Mouse (Mus musculus): ENCODE results near the gene Dnm3. TPM values are rescaled to one million over a fixed set of nuclear protein-coding genes. Genes with fewer than 3 reads are reported as not detected.

Dnm3 gene
- polyA plus RNA-seq, 2 experiments = 14.7 to 21.9 TPM

DNA sequence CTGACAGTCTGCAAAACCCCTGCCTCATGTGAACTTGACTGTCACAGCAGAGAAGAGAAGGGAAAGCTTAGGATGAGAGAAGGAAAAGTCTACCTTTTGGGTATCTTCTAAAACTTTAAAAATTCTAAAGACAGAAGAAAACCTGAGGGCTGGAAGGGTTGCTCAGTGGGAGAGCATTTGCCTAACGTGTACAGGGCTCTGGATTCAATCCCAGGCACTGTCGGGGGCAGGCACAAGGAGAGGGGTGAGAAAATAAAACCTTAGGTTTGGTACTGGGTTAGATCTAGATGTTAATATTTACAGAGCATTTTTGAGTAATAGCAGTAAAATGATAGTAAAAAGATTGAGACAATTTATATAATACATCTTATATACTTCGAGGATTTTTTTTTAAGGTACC is 353.4 kb downstream of the Dnm3 start:
- 55% methylated on average over 3 of the region's 3 CpGs for WGBS
- Histone ChIP-seq H3K27ac (replicated peaks; ENCODE audit: low read depth, low read length) (peak overlapping the region; percentile 21), H3K9me3 (ENCODE audit: control insufficient read depth, low read length) (no peaks in the 10 kb centered on the region), H3K4me1 (ENCODE audit: control insufficient read depth, insufficient read depth, low read length) (peaks cover 50% of the 10 kb centered on the region), H3K4me3 (replicated peaks; ENCODE audit: low read length) (no peak overlapping the region), H3K9ac (ENCODE audit: low read depth, low read length, severe bottlenecking) (no peak overlapping the region), H3K27me3 (ENCODE audit: control insufficient read depth, insufficient read depth, low read length) (no peaks in the 10 kb centered on the region), H3K4me2 (replicated peaks; ENCODE audit: low read depth, low read length, severe bottlenecking) (no peak overlapping the region), H3K36me3 (ENCODE audit: control insufficient read depth, insufficient read depth, low read length) (no peaks in the 10 kb centered on the region)
- ATAC-seq (ENCODE audit: low FRiP score, low read depth) = no peak
- DNase-seq (ENCODE audit: low spot score) = no peak
- TF ChIP-seq POLR2A (IDR thresholded peaks at IDR 0.05; ENCODE audit: borderline replicate concordance, extremely low read depth, insufficient read depth, insufficient read length) = no peak

DNA sequence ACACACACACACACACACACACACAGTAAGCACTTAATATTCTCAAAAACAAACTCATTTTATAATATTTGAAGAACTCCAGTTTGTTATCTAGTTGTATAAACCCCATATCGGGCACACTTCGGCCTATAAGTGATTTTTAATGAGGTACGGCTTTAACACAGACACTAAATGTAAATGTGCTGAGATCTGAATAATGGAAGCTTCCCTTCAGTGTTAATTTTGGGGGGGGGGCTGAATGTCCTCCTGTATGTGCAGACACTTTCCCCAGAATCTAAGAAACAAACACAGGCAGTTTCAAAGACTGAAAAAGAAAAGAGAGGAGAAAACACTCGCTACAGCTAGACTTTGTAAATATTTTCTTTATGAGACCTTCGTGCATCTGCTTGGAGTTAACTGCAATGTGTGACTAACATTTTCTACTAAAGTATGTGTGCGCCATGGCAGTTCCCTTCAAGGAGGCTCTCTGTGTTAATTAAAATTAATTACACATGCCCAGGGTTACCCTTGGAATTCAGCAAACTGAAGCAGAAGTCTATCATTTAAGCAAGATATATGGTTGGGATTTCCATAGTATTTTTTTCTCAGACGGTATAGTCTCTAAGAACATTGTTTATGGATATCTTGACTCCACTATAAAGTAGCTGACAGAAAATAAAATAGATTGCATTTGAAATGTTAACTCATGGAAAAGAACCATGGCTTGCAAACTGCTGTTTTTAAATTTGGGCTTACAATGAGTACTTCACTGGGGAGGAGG is 356.2 kb downstream of the Dnm3 start:
- H3K4me3 ChIP-seq (replicated peaks; ENCODE audit: low read length) = no peak overlapping the region
- H3K9me3 ChIP-seq (ENCODE audit: control insufficient read depth, low read length) = no peaks in the 10 kb centered on the region
- 27% methylated on average over 7 of the region's 7 CpGs for WGBS
- H3K27ac ChIP-seq (replicated peaks; ENCODE audit: low read depth, low read length) = peak overlapping the region; percentile 79
- no peak overlapping the region for H3K4me2 ChIP-seq (replicated peaks; ENCODE audit: low read depth, low read length, severe bottlenecking)
- H3K27me3 ChIP-seq (ENCODE audit: control insufficient read depth, insufficient read depth, low read length) = no peaks in the 10 kb centered on the region
- DNase-seq (ENCODE audit: low spot score) (peak; percentile 44), ATAC-seq (ENCODE audit: low FRiP score, low read depth) (peak; percentile 12; the same call in 1 of the 2 replicates)
- H3K36me3 ChIP-seq (ENCODE audit: control insufficient read depth, insufficient read depth, low read length) = no peaks in the 10 kb centered on the region
- H3K9ac ChIP-seq (ENCODE audit: low read depth, low read length, severe bottlenecking) = no peak overlapping the region
- peaks cover 33% of the 10 kb centered on the region for H3K4me1 ChIP-seq (ENCODE audit: control insufficient read depth, insufficient read depth, low read length)
- no peak for TF ChIP-seq POLR2A (IDR thresholded peaks at IDR 0.05; ENCODE audit: borderline replicate concordance, extremely low read depth, insufficient read depth, insufficient read length)

DNA sequence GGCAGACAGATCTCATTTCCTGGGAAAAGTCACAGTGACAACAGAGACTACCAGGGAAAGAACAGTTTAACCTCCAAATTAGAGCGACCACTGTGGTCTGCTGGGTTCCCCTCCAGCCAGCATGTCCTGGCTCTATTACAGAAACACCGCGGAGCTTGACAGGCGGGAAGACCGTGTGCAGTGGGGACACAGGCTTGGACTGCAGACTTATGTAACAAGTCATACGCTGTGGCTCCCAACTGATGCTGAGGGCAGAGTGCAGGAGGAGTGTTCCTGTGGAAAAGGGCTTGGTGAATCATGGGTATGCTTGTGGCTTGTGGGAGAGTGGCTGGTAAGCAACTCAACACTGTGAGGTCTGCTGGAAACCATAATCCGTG is 368.4 kb downstream of the Dnm3 start:
- 58% methylated on average over 7 of the region's 7 CpGs for WGBS
- H3K9me3 ChIP-seq (ENCODE audit: control insufficient read depth, low read length) = no peaks in the 10 kb centered on the region
- no peaks in the 10 kb centered on the region for H3K27me3 ChIP-seq (ENCODE audit: control insufficient read depth, insufficient read depth, low read length)
- H3K27ac ChIP-seq (replicated peaks; ENCODE audit: low read depth, low read length) = peak overlapping the region; percentile 63
- no peak overlapping the region for H3K4me2 ChIP-seq (replicated peaks; ENCODE audit: low read depth, low read length, severe bottlenecking)
- peak; percentile 38; the same call in 1 of the 2 replicates for ATAC-seq (ENCODE audit: low FRiP score, low read depth)
- no peak for DNase-seq (ENCODE audit: low spot score)
- no peaks in the 10 kb centered on the region for H3K36me3 ChIP-seq (ENCODE audit: control insufficient read depth, insufficient read depth, low read length)
- TF ChIP-seq POLR2A (IDR thresholded peaks at IDR 0.05; ENCODE audit: borderline replicate concordance, extremely low read depth, insufficient read depth, insufficient read length) = no peak
- no peak overlapping the region for H3K9ac ChIP-seq (ENCODE audit: low read depth, low read length, severe bottlenecking)
- H3K4me3 ChIP-seq (replicated peaks; ENCODE audit: low read length) = no peak overlapping the region
- peaks cover 14% of the 10 kb centered on the region for H3K4me1 ChIP-seq (ENCODE audit: control insufficient read depth, insufficient read depth, low read length)

DNA sequence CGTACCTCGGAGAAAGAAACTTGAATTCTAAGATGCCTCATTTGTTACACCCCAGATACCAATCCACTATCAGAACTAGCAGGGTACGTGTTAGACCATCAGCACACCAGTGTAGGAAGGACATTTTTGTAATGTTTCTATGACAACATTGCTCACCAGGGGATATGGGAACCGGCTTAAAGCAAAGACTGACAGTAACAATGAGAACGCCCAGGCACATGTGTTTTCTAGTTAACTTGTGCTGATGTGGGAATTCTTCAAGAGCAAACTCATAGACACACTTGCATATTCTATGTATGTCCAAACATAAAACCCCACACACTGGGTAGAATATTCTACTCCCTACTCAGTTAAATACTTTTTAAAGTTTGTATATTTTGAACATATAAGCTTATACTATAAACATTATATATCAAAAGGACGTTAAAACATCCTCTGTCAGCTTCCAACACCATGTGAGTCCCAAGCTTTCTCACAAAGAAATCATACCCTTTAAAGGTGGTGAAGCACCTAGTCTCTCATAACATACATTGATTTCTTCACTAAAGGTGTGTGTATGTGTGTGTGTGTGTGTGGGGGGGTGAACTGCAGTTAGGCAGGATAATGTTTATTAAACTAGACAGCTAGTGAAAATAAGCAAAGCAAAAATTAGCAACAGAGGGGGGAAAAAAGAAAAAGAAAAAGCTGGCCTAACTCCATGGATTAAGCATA is 369.0 kb downstream of the Dnm3 start:
- peak overlapping the region; percentile 72 for H3K27ac ChIP-seq (replicated peaks; ENCODE audit: low read depth, low read length)
- no peaks in the 10 kb centered on the region for H3K36me3 ChIP-seq (ENCODE audit: control insufficient read depth, insufficient read depth, low read length)
- DNase-seq (ENCODE audit: low spot score) (peak; percentile 65), ATAC-seq (ENCODE audit: low FRiP score, low read depth) (peak; percentile 78)
- H3K4me3 ChIP-seq (replicated peaks; ENCODE audit: low read length) = no peak overlapping the region
- 45% methylated on average over 6 of the region's 6 CpGs for WGBS
- TF ChIP-seq POLR2A (IDR thresholded peaks at IDR 0.05; ENCODE audit: borderline replicate concordance, extremely low read depth, insufficient read depth, insufficient read length) = no peak
- no peak overlapping the region for H3K4me2 ChIP-seq (replicated peaks; ENCODE audit: low read depth, low read length, severe bottlenecking)
- peaks cover 14% of the 10 kb centered on the region for H3K4me1 ChIP-seq (ENCODE audit: control insufficient read depth, insufficient read depth, low read length)
- no peaks in the 10 kb centered on the region for H3K9me3 ChIP-seq (ENCODE audit: control insufficient read depth, low read length)
- H3K27me3 ChIP-seq (ENCODE audit: control insufficient read depth, insufficient read depth, low read length) = no peaks in the 10 kb centered on the region
- H3K9ac ChIP-seq (ENCODE audit: low read depth, low read length, severe bottlenecking) = no peak overlapping the region

DNA sequence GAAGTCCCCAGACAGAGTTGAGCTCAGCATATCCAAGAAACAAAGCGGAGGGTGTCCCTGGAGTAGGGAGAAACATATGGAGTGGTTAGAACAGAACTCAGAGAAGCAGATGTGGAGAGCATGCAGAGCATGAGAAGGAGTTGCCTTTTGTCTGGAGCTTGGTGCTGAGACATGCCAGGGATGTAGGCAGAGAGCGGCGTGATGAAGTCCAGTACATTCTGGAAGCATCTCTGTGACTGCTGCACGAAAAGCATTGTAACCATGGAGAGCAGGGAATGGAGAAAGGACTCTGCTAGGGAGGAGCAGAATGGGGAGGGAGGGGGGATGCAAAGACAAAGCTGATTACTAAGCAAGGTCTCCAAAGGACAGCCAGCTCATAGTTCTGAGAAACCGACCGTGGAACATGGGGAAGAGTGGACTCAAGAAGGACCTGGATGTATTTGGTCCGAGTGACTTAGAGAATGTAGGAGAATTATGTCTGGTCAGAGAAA is 369.6 kb downstream of the Dnm3 start:
- no peak for TF ChIP-seq POLR2A (IDR thresholded peaks at IDR 0.05; ENCODE audit: borderline replicate concordance, extremely low read depth, insufficient read depth, insufficient read length)
- ATAC-seq (ENCODE audit: low FRiP score, low read depth) (no peak; the same call in 1 of the 2 replicates), DNase-seq (ENCODE audit: low spot score) (no peak)
- no peak overlapping the region for H3K4me2 ChIP-seq (replicated peaks; ENCODE audit: low read depth, low read length, severe bottlenecking)
- no peaks in the 10 kb centered on the region for H3K9me3 ChIP-seq (ENCODE audit: control insufficient read depth, low read length)
- H3K27ac ChIP-seq (replicated peaks; ENCODE audit: low read depth, low read length) = peak overlapping the region; percentile 72
- no peak overlapping the region for H3K9ac ChIP-seq (ENCODE audit: low read depth, low read length, severe bottlenecking)
- 69% methylated on average over 7 of the region's 7 CpGs for WGBS
- H3K27me3 ChIP-seq (ENCODE audit: control insufficient read depth, insufficient read depth, low read length) = no peaks in the 10 kb centered on the region
- H3K4me3 ChIP-seq (replicated peaks; ENCODE audit: low read length) = no peak overlapping the region
- H3K36me3 ChIP-seq (ENCODE audit: control insufficient read depth, insufficient read depth, low read length) = no peaks in the 10 kb centered on the region
- peaks cover 14% of the 10 kb centered on the region for H3K4me1 ChIP-seq (ENCODE audit: control insufficient read depth, insufficient read depth, low read length)

Measured in limb, embryonic 14.5 days (tissue).